ENCODE assay signal across 9 mouse cellular contexts in the genomic region with DNA sequence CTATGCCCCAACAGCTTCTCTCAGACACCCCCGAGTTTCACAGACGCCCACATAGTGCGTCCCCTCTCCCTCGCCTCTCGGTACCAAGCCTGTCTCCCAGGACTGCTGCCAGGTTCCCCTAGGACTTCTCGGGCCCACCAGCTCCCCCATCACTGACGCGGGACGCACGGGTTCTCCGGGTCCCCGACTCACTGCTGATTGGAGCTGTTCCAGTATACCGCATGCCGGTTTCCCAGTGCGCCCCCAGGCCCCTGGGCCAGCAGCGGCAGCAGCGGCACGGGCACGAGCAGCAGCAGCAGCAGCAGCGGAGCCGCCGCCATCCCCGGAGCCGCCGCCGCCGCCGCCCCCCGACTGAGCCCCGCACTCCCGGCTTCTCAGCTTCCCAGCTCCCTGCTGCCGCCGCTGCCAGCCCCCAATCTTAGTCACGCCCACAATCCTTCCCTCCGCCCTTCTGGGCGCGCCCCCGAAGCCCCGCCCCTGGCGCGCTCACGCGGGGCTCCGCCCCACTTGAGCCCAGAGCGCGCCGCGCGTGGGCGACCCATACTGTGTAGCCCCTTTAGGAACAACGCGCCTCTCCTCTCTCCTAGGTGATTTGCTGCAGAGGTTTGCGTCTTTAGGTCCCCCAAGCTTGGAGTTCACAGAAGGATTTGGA. TPM values are rescaled to one million over a fixed set of nuclear protein-coding genes. Genes with fewer than 3 reads are reported as not detected.
DNase-seq lines count a peak whose midpoint lies in the region; ATAC-seq lines count a peak whose summit lies in the region.
"Had no signal": no experiment of that assay in that cellular context is flagged by ENCODE, and none has a peak within 500 bp of the region (broad histone marks: within the 10 kb centered on the region; RNA-seq: fewer than 3 reads in every experiment).

Gene Efna3 (minus strand): TSS at position 452 of the 652 bp plus-strand sequence.

- no peaks in the 10 kb centered on the region for H3K9me3 ChIP-seq in forebrain, embryonic 14.5 days (replicated peaks; ENCODE audit: control insufficient read depth, low read length)
- H3K9me3 ChIP-seq in liver, embryonic 13.5 days (replicated peaks): no peaks in the 10 kb centered on the region
- no peaks in the 10 kb centered on the region for H3K9me3 ChIP-seq in neural tube, embryonic 13.5 days

- peak within 1 kb of the TSS; percentile 83 for H3K27ac ChIP-seq in forebrain, embryonic 14.5 days (ENCODE audit: low read depth, low read length)
- H3K27ac ChIP-seq in liver, embryonic 13.5 days: no peak within 1 kb of the TSS
- H3K27ac ChIP-seq in neural tube, embryonic 13.5 days (replicated peaks): peak within 1 kb of the TSS; percentile 97

- peaks cover 21% of the 10 kb centered on the region for H3K4me1 ChIP-seq in forebrain, embryonic 14.5 days (ENCODE audit: control insufficient read depth, insufficient read depth, low read length)
- H3K4me1 ChIP-seq in liver, embryonic 13.5 days (replicated peaks): peaks cover 43% of the 10 kb centered on the region
- H3K4me1 ChIP-seq in neural tube, embryonic 13.5 days (replicated peaks): peaks cover 61% of the 10 kb centered on the region

- peak within 1 kb of the TSS; percentile 90 for H3K4me2 ChIP-seq in forebrain, embryonic 14.5 days (ENCODE audit: low read length)
- peak within 1 kb of the TSS; percentile 66 for H3K4me2 ChIP-seq in liver, embryonic 13.5 days
- peak within 1 kb of the TSS; percentile 83 for H3K4me2 ChIP-seq in neural tube, embryonic 13.5 days

- DNase-seq in B cell, adult 2 months: peak; percentile 56 to 59
- DNase-seq in adrenal gland, adult 2 months: peak; percentile 87
- peak; percentile 89 for DNase-seq in forebrain, embryonic 14.5 days (ENCODE audit: low spot score)
- DNase-seq in heart, postnatal 10 days: peak; percentile 66 to 69
- DNase-seq in kidney, postnatal 4 days: peak; percentile 82 to 87
- no peak for DNase-seq in liver, embryonic 13.5 days
- peak; percentile 75 for DNase-seq in thymus, postnatal 25 days

- H3K27me3 ChIP-seq in forebrain, embryonic 14.5 days (replicated peaks; ENCODE audit: control insufficient read depth, insufficient read depth, low read length): peaks cover 32% of the 10 kb centered on the region
- peaks cover 96% of the 10 kb centered on the region for H3K27me3 ChIP-seq in liver, embryonic 13.5 days
- peaks cover 14% of the 10 kb centered on the region for H3K27me3 ChIP-seq in neural tube, embryonic 13.5 days

- peak; percentile 65 for ATAC-seq in forebrain, embryonic 14.5 days
- peak; percentile 27; the same call in 1 of the 2 replicates for ATAC-seq in liver, embryonic 13.5 days (ENCODE audit: low read depth)
- peak; percentile 24 for ATAC-seq in neural tube, embryonic 13.5 days (ENCODE audit: low read depth)

- H3K9ac ChIP-seq in forebrain, embryonic 14.5 days (ENCODE audit: low read length): peak within 1 kb of the TSS; percentile 75
- H3K9ac ChIP-seq in liver, embryonic 13.5 days: peak within 1 kb of the TSS; percentile 31
- peak within 1 kb of the TSS; percentile 96 for H3K9ac ChIP-seq in neural tube, embryonic 13.5 days

- H3K4me3 ChIP-seq in forebrain, embryonic 14.5 days (ENCODE audit: low read depth, low read length): peak within 1 kb of the TSS; percentile 59
- H3K4me3 ChIP-seq in liver, embryonic 13.5 days (replicated peaks): peak within 1 kb of the TSS; percentile 47
- peak within 1 kb of the TSS; percentile 76 for H3K4me3 ChIP-seq in neural tube, embryonic 13.5 days
- H3K4me3 ChIP-seq: erythroblast, embryonic 14.5 days had no signal

- intact Hi-C loops in heart, postnatal 10 days (cut with DNase I): no loop called here

- no peaks in the 10 kb centered on the region for H3K36me3 ChIP-seq in forebrain, embryonic 14.5 days (ENCODE audit: control insufficient read depth, insufficient read depth, low read length)
- H3K36me3 ChIP-seq in liver, embryonic 13.5 days: no peaks in the 10 kb centered on the region
- no peaks in the 10 kb centered on the region for H3K36me3 ChIP-seq in neural tube, embryonic 13.5 days

- WGBS in forebrain, embryonic 14.5 days: under 1% methylated on average over 46 of the region's 53 CpGs
- 2% methylated on average over 53 of the region's 53 CpGs for WGBS in liver, embryonic 13.5 days (ENCODE audit: insufficient replicate concordance)
- under 1% methylated on average over 39 of the region's 53 CpGs for WGBS in neural tube, embryonic 13.5 days

RNA-seq across cellular contexts. Expression of gene Efna3, which starts in this region (rescaled TPM):
- under 1 TPM; 0.26 to 0.55 TPM for total RNA-seq in adrenal gland, adult 2 months (2021)
- polyA plus RNA-seq in adrenal gland, adult 2 months (2012; rRNA removed): 0.21 and 1.0 TPM in 2 replicates
- 30.1 and 42.0 TPM in 2 replicates for polyA plus RNA-seq in forebrain, embryonic 14.5 days (2014; fragmentation: Nextera tagmentation; extraction: Ambion mirVana)
- total RNA-seq in heart, postnatal 10 days (2021): under 1 TPM in 1 of 2 experiments, not detected in 1; 0.17 TPM
- 0.32 and 0.41 TPM in 2 replicates for polyA plus RNA-seq in liver, embryonic 13.5 days (2015; fragmentation: Nextera tagmentation; extraction: Ambion mirVana)
- 87.4 and 90.1 TPM in 2 replicates for polyA plus RNA-seq in neural tube, embryonic 13.5 days (2015; fragmentation: Nextera tagmentation; extraction: Ambion mirVana)
- polyA plus RNA-seq: erythroblast, embryonic 14.5 days had no signal

Comparison
In these comparisons a context has a peak if more than half of its experiments do, and no peak if none do; other contexts are left out.
1. RNA of gene Efna3 (polyA plus RNA-seq): 87.4 to 90.1 TPM in neural tube, embryonic 13.5 days and 30.1 to 42.0 TPM in forebrain, embryonic 14.5 days; 0.32 to 0.41 TPM in liver, embryonic 13.5 days and 0.21 to 1.0 TPM in adrenal gland, adult 2 months; every median in the first group is over 10 times any median in the second.
2. Peak in DNase-seq in heart, postnatal 10 days; RNA of the gene not detected or under 1 TPM.
3. Peak in ATAC-seq, H3K4me3 ChIP-seq, H3K9ac ChIP-seq and H3K4me2 ChIP-seq in liver, embryonic 13.5 days; RNA of the gene not detected or under 1 TPM.
4. H3K9ac ChIP-seq: peak in every context shown above with its lines; median percentile 96 in neural tube, embryonic 13.5 days; 75 in forebrain, embryonic 14.5 days; 31 in liver, embryonic 13.5 days.
5. Peak in every context shown above with its lines, with median percentiles within 50 percentile points of each other: ATAC-seq, H3K4me2 ChIP-seq and H3K4me3 ChIP-seq.